Mouse (Mus musculus) intestine, embryonic 14.5 days (tissue): ENCODE results near the gene Ttc29. TPM values are rescaled to one million over a fixed set of nuclear protein-coding genes. Genes with fewer than 3 reads are reported as not detected.

Source experiments
- ATAC-seq: fragments of 200-750 bp; cut with Nextera tagmentation; replicated peaks from 2 replicates; pipeline ENCODE4 v1.8.0; 2017; ENCODE audit warnings: low read depth, moderate number of reproducible peaks, moderate TSS enrichment, moderate library complexity; ENCODE audit not compliant: low FRiP score, low TSS enrichment
- DNase-seq: peaks from one replicate; pipeline ENCODE4 v3.0.0-alpha.2; 2018; ENCODE audit warnings: low spot score
- H3K27ac ChIP-seq: fragments of 300-500 bp; sonication (generic); 2 replicates; pipeline ENCODE4 v1.5.1; 2014; ENCODE audit warnings: low read depth, mild to moderate bottlenecking, control low read depth
- H3K27me3 ChIP-seq: fragments of 300-500 bp; sonication (generic); replicated peaks from 2 replicates; pipeline ENCODE4 v1.6.1; 2014; ENCODE audit warnings: low read length, control low read depth; ENCODE audit not compliant: control insufficient read depth, insufficient read depth
- H3K36me3 ChIP-seq: fragments of 300-500 bp; sonication (generic); 2 replicates; pipeline ENCODE4 v1.6.1; 2014; ENCODE audit warnings: low read length, control low read depth; ENCODE audit not compliant: control insufficient read depth, insufficient read depth
- H3K4me1 ChIP-seq: fragments of 300-500 bp; sonication (generic); replicated peaks from 2 replicates; pipeline ENCODE4 v1.6.1; 2014; ENCODE audit warnings: low read length, control low read depth, mixed read lengths; ENCODE audit not compliant: control insufficient read depth, insufficient read depth
- H3K4me2 ChIP-seq: fragments of 300-500 bp; sonication (generic); 2 replicates; pipeline ENCODE4 v1.6.1; 2014; ENCODE audit warnings: low read length
- H3K4me3 ChIP-seq: fragments of 300-500 bp; sonication (generic); 2 replicates; pipeline ENCODE4 v1.5.1; 2014; ENCODE audit warnings: low read depth, low read length, control low read depth, mixed read lengths
- H3K9ac ChIP-seq: fragments of 300-500 bp; sonication (generic); 2 replicates; pipeline ENCODE4 v1.6.1; 2014; ENCODE audit warnings: mild to moderate bottlenecking, low read length
- H3K9me3 ChIP-seq: fragments of 300-500 bp; sonication (generic); 2 replicates; pipeline ENCODE4 v1.6.1; 2016; ENCODE audit warnings: low read length, control low read depth; ENCODE audit not compliant: control insufficient read depth
- WGBS: fragments of 180-500 bp; shearing (Covaris S2); extraction: QIAGEN DNeasy Blood & Tissue Kit; methylation state at CpG from one replicate; pipeline ENCODE4 v1.1.7; 2014; 5-methylcytosine and 5-hydroxymethylcytosine counted together
- polyA plus RNA-seq: library from polyadenylated mRNA; unstranded; fragments of >200 nt; fragmentation: Nextera tagmentation; extraction: Ambion mirVana; gene quantifications from 2 replicates; pipeline ENCODE4 v1.2.1, GENCODE M21; 2014

Ttc29 gene
- polyA plus RNA-seq, 1 experiment from 2014 or later = not detected

GRCm38 (mm10) chr8:78323391-78323790 lies 110.3 kb downstream of the Ttc29 start:
- Histone ChIP-seq H3K9me3 (no peaks in the 10 kb centered on the region), H3K4me2 (no peak overlapping the region), H3K4me1 (no peaks in the 10 kb centered on the region), H3K4me3 (no peak overlapping the region), H3K9ac (no peak overlapping the region), H3K36me3 (no peaks in the 10 kb centered on the region), H3K27me3 (no peaks in the 10 kb centered on the region), H3K27ac (no peak overlapping the region)
- WGBS = 94% methylated on average over 3 of the region's 3 CpGs
- no peak for DNase-seq
- no peak for ATAC-seq

GRCm38 (mm10) chr8:78340689-78341529 lies 127.8 kb downstream of the Ttc29 start:
- Histone ChIP-seq H3K4me3 (no peak overlapping the region), H3K27ac (no peak overlapping the region), H3K9ac (no peak overlapping the region), H3K27me3 (no peaks in the 10 kb centered on the region), H3K36me3 (no peaks in the 10 kb centered on the region), H3K9me3 (no peaks in the 10 kb centered on the region), H3K4me2 (no peak overlapping the region), H3K4me1 (no peaks in the 10 kb centered on the region)
- no peak for DNase-seq
- WGBS = 71% methylated on average over 11 of the region's 11 CpGs
- no peak for ATAC-seq

GRCm38 (mm10) chr8:78342151-78342550 lies 129.1 kb downstream of the Ttc29 start:
- WGBS = 74% methylated on average over 4 of the region's 4 CpGs
- H3K4me3 ChIP-seq = no peak overlapping the region

GRCm38 (mm10) chr8:78344006-78344405 lies 130.9 kb downstream of the Ttc29 start:
- no peak for ATAC-seq
- Histone ChIP-seq H3K9me3 (no peaks in the 10 kb centered on the region), H3K36me3 (no peaks in the 10 kb centered on the region), H3K27ac (no peak overlapping the region), H3K9ac (no peak overlapping the region), H3K4me3 (no peak overlapping the region), H3K27me3 (no peaks in the 10 kb centered on the region), H3K4me1 (no peaks in the 10 kb centered on the region), H3K4me2 (no peak overlapping the region)
- DNase-seq = no peak
- 46% methylated on average over 2 of the region's 2 CpGs for WGBS

More at GRCm38 (mm10) chr8:78342151-78342550, 129.1 kb downstream of the Ttc29 start:
- Histone ChIP-seq H3K4me2 (no peak overlapping the region), H3K9ac (no peak overlapping the region), H3K27me3 (no peaks in the 10 kb centered on the region), H3K9me3 (no peaks in the 10 kb centered on the region), H3K36me3 (no peaks in the 10 kb centered on the region), H3K4me1 (no peaks in the 10 kb centered on the region), H3K27ac (no peak overlapping the region)
- DNase-seq (no peak), ATAC-seq (no peak)

- no peak overlapping the region for H3K4me2 ChIP-seq
- DNase-seq = no peak
- 40% methylated on average over 7 of the region's 7 CpGs for WGBS
Measured at GRCm38 (mm10) chr8:78345705-78346104, 132.6 kb downstream of the Ttc29 start.

GRCm38 (mm10) chr8:78346131-78346621 lies 133.1 kb downstream of the Ttc29 start:
- no peak for DNase-seq
- Histone ChIP-seq H3K9me3 (no peaks in the 10 kb centered on the region), H3K27ac (no peak overlapping the region), H3K36me3 (no peaks in the 10 kb centered on the region), H3K4me3 (no peak overlapping the region), H3K27me3 (no peaks in the 10 kb centered on the region), H3K9ac (no peak overlapping the region), H3K4me2 (no peak overlapping the region), H3K4me1 (no peaks in the 10 kb centered on the region)
- ATAC-seq = no peak
- 29% methylated on average over 11 of the region's 11 CpGs for WGBS

More at GRCm38 (mm10) chr8:78345705-78346104, 132.6 kb downstream of the Ttc29 start:
- H3K27ac ChIP-seq = no peak overlapping the region
- no peaks in the 10 kb centered on the region for H3K36me3 ChIP-seq
- H3K4me1 ChIP-seq = no peaks in the 10 kb centered on the region
- no peak overlapping the region for H3K9ac ChIP-seq
- H3K4me3 ChIP-seq = no peak overlapping the region
- no peaks in the 10 kb centered on the region for H3K27me3 ChIP-seq
- no peaks in the 10 kb centered on the region for H3K9me3 ChIP-seq
- ATAC-seq = no peak

- DNase-seq (no peak), ATAC-seq (no peak)
- Histone ChIP-seq H3K27me3 (no peaks in the 10 kb centered on the region), H3K4me2 (no peak overlapping the region), H3K9ac (no peak overlapping the region), H3K27ac (no peak overlapping the region), H3K9me3 (no peaks in the 10 kb centered on the region), H3K4me1 (no peaks in the 10 kb centered on the region), H3K36me3 (no peaks in the 10 kb centered on the region), H3K4me3 (no peak overlapping the region)
- WGBS = 69% methylated on average over 5 of the region's 5 CpGs
Measured at GRCm38 (mm10) chr8:78353902-78354301, 140.8 kb downstream of the Ttc29 start.

GRCm38 (mm10) chr8:78354801-78355200 lies 141.7 kb downstream of the Ttc29 start:
- Histone ChIP-seq H3K4me1 (no peaks in the 10 kb centered on the region), H3K9me3 (no peaks in the 10 kb centered on the region), H3K36me3 (no peaks in the 10 kb centered on the region), H3K9ac (no peak overlapping the region), H3K4me2 (no peak overlapping the region), H3K27ac (no peak overlapping the region), H3K27me3 (no peaks in the 10 kb centered on the region), H3K4me3 (no peak overlapping the region)
- no peak for ATAC-seq
- 85% methylated on average over 5 of the region's 5 CpGs for WGBS
- no peak for DNase-seq

GRCm38 (mm10) chr8:78390756-78391155 lies 177.7 kb downstream of the Ttc29 start:
- DNase-seq = no peak

More at GRCm38 (mm10) chr8:78390756-78391155, 177.7 kb downstream of the Ttc29 start:
- Histone ChIP-seq H3K4me2 (no peak overlapping the region), H3K9me3 (no peaks in the 10 kb centered on the region), H3K36me3 (no peaks in the 10 kb centered on the region), H3K27ac (no peak overlapping the region), H3K4me3 (no peak overlapping the region), H3K4me1 (no peaks in the 10 kb centered on the region), H3K9ac (no peak overlapping the region), H3K27me3 (no peaks in the 10 kb centered on the region)
- 89% methylated on average over 7 of the region's 7 CpGs for WGBS
- ATAC-seq = no peak
